Mouse (Mus musculus): ENCODE data around the gene Bcl11a. TPM values are rescaled to one million over a fixed set of nuclear protein-coding genes. Genes with fewer than 3 reads are reported as not detected.

Bcl11a gene
- polyA plus RNA-seq, 1 experiment from 2014 or later: 72.7 TPM

GRCm38 (mm10) chr11:24129358-24130185 is 51.7 kb downstream of the Bcl11a start:
- WGBS: 84% methylated on average over 5 of the region's 5 CpGs
- H3K27ac ChIP-seq (ENCODE audit: low read depth, low read length): no peak overlapping the region
- no peak for ATAC-seq (ENCODE audit: insufficient read depth, low FRiP score, low TSS enrichment)

DNA sequence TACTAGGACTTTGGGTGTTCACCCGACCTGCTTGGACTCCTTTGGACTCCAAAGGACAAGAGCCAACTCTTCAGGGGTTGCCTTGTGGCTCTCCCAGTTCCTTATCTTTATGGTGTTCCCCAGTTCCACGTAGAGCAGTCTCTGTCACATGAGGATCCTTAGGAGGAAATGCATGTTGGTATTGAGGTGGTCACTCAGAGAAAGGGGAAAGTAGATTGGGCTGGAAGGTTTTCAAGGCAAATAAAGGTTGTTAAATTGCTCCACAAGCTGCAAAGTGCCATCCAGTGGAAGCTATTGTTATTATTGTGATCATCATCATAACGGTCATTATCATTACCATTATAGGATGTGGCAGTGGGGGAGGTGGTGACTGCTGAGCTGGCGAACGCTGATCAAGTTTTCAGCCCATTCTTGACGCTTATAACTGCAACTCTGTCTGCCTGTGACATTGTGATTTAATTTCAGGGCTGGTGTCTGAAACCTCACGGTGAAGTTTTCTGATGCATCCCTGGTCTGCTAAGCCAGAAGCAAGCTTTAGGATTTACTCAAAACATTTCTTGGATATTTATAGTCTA is 52.4 kb downstream of the Bcl11a start:
- Histone ChIP-seq H3K36me3 (ENCODE audit: control insufficient read depth, insufficient read depth, low read length) (no peaks in the 10 kb centered on the region), H3K9ac (ENCODE audit: low read length) (no peak overlapping the region), H3K27me3 (ENCODE audit: control insufficient read depth, insufficient read depth, low read length) (no peaks in the 10 kb centered on the region), H3K27ac (ENCODE audit: low read depth, low read length) (no peak overlapping the region), H3K4me2 (ENCODE audit: low read depth) (no peak overlapping the region), H3K4me3 (ENCODE audit: low read depth, low read length) (no peak overlapping the region), H3K9me3 (ENCODE audit: control insufficient read depth, low read length) (no peaks in the 10 kb centered on the region), H3K4me1 (ENCODE audit: control insufficient read depth, insufficient read depth, low read length) (peaks cover 4% of the 10 kb centered on the region; the same call in 1 of the 2 replicates)
- WGBS: 83% methylated on average over 7 of the region's 7 CpGs
- DNase-seq (ENCODE audit: low spot score): no peak
- ATAC-seq (ENCODE audit: insufficient read depth, low FRiP score, low TSS enrichment): no peak

More at GRCm38 (mm10) chr11:24129358-24130185, 51.7 kb downstream of the Bcl11a start:
- no peak overlapping the region for H3K9ac ChIP-seq (ENCODE audit: low read length)
- no peaks in the 10 kb centered on the region for H3K27me3 ChIP-seq (ENCODE audit: control insufficient read depth, insufficient read depth, low read length)
- H3K4me3 ChIP-seq (ENCODE audit: low read depth, low read length): no peak overlapping the region
- H3K36me3 ChIP-seq (ENCODE audit: control insufficient read depth, insufficient read depth, low read length): no peaks in the 10 kb centered on the region
- no peak for DNase-seq (ENCODE audit: low spot score)
- H3K9me3 ChIP-seq (ENCODE audit: control insufficient read depth, low read length): no peaks in the 10 kb centered on the region
- no peak overlapping the region for H3K4me2 ChIP-seq (ENCODE audit: low read depth)
- peaks cover 4% of the 10 kb centered on the region; the same call in 1 of the 2 replicates for H3K4me1 ChIP-seq (ENCODE audit: control insufficient read depth, insufficient read depth, low read length)

DNA sequence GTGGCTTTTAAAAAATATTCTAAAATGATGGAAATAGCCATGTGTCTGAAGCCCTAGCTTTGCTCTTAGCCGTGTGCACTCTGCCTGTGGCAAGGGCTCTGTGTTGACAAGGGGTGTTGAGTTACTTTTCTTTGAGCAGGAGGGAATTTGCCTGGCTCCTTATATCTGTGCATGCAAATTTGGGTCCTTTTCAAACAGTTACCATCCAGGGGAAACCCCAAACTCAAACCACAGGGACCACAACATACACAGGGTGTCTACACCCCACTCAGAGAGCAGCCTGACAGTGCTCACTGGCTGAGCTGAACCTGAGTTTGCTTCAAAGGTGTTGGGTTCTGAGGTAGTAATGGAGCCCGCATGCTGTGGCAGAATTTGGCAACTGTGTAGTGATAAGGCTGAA is 54.0 kb downstream of the Bcl11a start:
- Histone ChIP-seq H3K36me3 (ENCODE audit: control insufficient read depth, insufficient read depth, low read length) (no peaks in the 10 kb centered on the region), H3K4me3 (ENCODE audit: low read depth, low read length) (no peak overlapping the region), H3K27ac (ENCODE audit: low read depth, low read length) (no peak overlapping the region), H3K9ac (ENCODE audit: low read length) (no peak overlapping the region), H3K4me2 (ENCODE audit: low read depth) (no peak overlapping the region), H3K4me1 (ENCODE audit: control insufficient read depth, insufficient read depth, low read length) (peaks cover 4% of the 10 kb centered on the region; the same call in 1 of the 2 replicates), H3K27me3 (ENCODE audit: control insufficient read depth, insufficient read depth, low read length) (no peaks in the 10 kb centered on the region), H3K9me3 (ENCODE audit: control insufficient read depth, low read length) (no peaks in the 10 kb centered on the region)
- ATAC-seq (ENCODE audit: insufficient read depth, low FRiP score, low TSS enrichment) (no peak), DNase-seq (ENCODE audit: low spot score) (no peak)
- 86% methylated on average over 2 of the region's 2 CpGs for WGBS

- Histone ChIP-seq H3K4me3 (ENCODE audit: low read depth, low read length) (no peak overlapping the region), H3K36me3 (ENCODE audit: control insufficient read depth, insufficient read depth, low read length) (no peaks in the 10 kb centered on the region), H3K4me1 (ENCODE audit: control insufficient read depth, insufficient read depth, low read length) (peaks cover 4% of the 10 kb centered on the region; the same call in 1 of the 2 replicates), H3K27me3 (ENCODE audit: control insufficient read depth, insufficient read depth, low read length) (no peaks in the 10 kb centered on the region), H3K4me2 (ENCODE audit: low read depth) (no peak overlapping the region), H3K9ac (ENCODE audit: low read length) (no peak overlapping the region), H3K9me3 (ENCODE audit: control insufficient read depth, low read length) (no peaks in the 10 kb centered on the region), H3K27ac (ENCODE audit: low read depth, low read length) (no peak overlapping the region)
- no peak for ATAC-seq (ENCODE audit: insufficient read depth, low FRiP score, low TSS enrichment)
- DNase-seq (ENCODE audit: low spot score): no peak
- 95% methylated on average over 6 of the region's 6 CpGs for WGBS
These were observed 54.5 kb downstream of the Bcl11a start for GRCm38 (mm10) chr11:24132358-24132757.

- H3K4me3 ChIP-seq (ENCODE audit: low read depth, low read length): no peak overlapping the region
- no peaks in the 10 kb centered on the region for H3K36me3 ChIP-seq (ENCODE audit: control insufficient read depth, insufficient read depth, low read length)
- no peaks in the 10 kb centered on the region for H3K9me3 ChIP-seq (ENCODE audit: control insufficient read depth, low read length)
- no peak overlapping the region for H3K27ac ChIP-seq (ENCODE audit: low read depth, low read length)
- peaks cover 4% of the 10 kb centered on the region; the same call in 1 of the 2 replicates for H3K4me1 ChIP-seq (ENCODE audit: control insufficient read depth, insufficient read depth, low read length)
- ATAC-seq (ENCODE audit: insufficient read depth, low FRiP score, low TSS enrichment): no peak
- no peaks in the 10 kb centered on the region for H3K27me3 ChIP-seq (ENCODE audit: control insufficient read depth, insufficient read depth, low read length)
- 93% methylated on average over 2 of the region's 2 CpGs for WGBS
- no peak overlapping the region for H3K4me2 ChIP-seq (ENCODE audit: low read depth)
- no peak overlapping the region for H3K9ac ChIP-seq (ENCODE audit: low read length)
- no peak for DNase-seq (ENCODE audit: low spot score)
These were observed 55.0 kb downstream of the Bcl11a start for GRCm38 (mm10) chr11:24132853-24133252.

DNA sequence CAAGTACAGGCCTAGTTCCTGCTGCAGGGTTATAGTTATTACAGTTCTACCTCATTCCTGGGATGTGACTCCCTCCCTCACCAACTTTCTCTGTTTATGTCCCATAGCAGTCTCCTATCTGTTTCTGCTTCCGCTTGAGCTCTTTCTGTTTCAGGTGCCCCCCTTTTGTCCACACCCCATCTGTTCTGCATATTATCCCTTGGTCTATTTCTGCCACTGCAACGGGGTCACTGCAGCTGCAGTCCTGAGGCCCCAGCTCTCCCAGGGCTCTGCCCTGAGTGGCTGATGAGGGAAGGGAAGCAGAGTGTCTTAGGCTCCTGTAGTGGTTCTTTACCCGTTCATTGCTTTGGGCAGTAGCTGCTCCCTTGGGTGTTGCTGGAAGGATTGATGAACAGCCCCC is 55.6 kb downstream of the Bcl11a start:
- no peak for ATAC-seq (ENCODE audit: insufficient read depth, low FRiP score, low TSS enrichment)
- 51% methylated on average over 3 of the region's 3 CpGs for WGBS
- Histone ChIP-seq H3K36me3 (ENCODE audit: control insufficient read depth, insufficient read depth, low read length) (no peaks in the 10 kb centered on the region), H3K9me3 (ENCODE audit: control insufficient read depth, low read length) (no peaks in the 10 kb centered on the region), H3K4me2 (ENCODE audit: low read depth) (no peak overlapping the region), H3K27ac (ENCODE audit: low read depth, low read length) (no peak overlapping the region), H3K27me3 (ENCODE audit: control insufficient read depth, insufficient read depth, low read length) (no peaks in the 10 kb centered on the region), H3K4me1 (ENCODE audit: control insufficient read depth, insufficient read depth, low read length) (peaks cover 4% of the 10 kb centered on the region; the same call in 1 of the 2 replicates), H3K4me3 (ENCODE audit: low read depth, low read length) (no peak overlapping the region), H3K9ac (ENCODE audit: low read length) (no peak overlapping the region)
- DNase-seq (ENCODE audit: low spot score): no peak

GRCm38 (mm10) chr11:24133928-24134327 is 56.1 kb downstream of the Bcl11a start:
- Histone ChIP-seq H3K27me3 (ENCODE audit: control insufficient read depth, insufficient read depth, low read length) (no peaks in the 10 kb centered on the region), H3K4me3 (ENCODE audit: low read depth, low read length) (no peak overlapping the region), H3K4me2 (ENCODE audit: low read depth) (no peak overlapping the region), H3K27ac (ENCODE audit: low read depth, low read length) (no peak overlapping the region), H3K9ac (ENCODE audit: low read length) (no peak overlapping the region), H3K9me3 (ENCODE audit: control insufficient read depth, low read length) (no peaks in the 10 kb centered on the region), H3K36me3 (ENCODE audit: control insufficient read depth, insufficient read depth, low read length) (no peaks in the 10 kb centered on the region), H3K4me1 (ENCODE audit: control insufficient read depth, insufficient read depth, low read length) (peaks cover 4% of the 10 kb centered on the region; the same call in 1 of the 2 replicates)
- DNase-seq (ENCODE audit: low spot score) (no peak), ATAC-seq (ENCODE audit: insufficient read depth, low FRiP score, low TSS enrichment) (no peak)
- 87% methylated on average over 5 of the region's 5 CpGs for WGBS

GRCm38 (mm10) chr11:24135244-24135643 is 57.4 kb downstream of the Bcl11a start:
- H3K9ac ChIP-seq (ENCODE audit: low read length): no peak overlapping the region
- no peak overlapping the region for H3K4me2 ChIP-seq (ENCODE audit: low read depth)
- ATAC-seq (ENCODE audit: insufficient read depth, low FRiP score, low TSS enrichment): no peak
- H3K4me3 ChIP-seq (ENCODE audit: low read depth, low read length): no peak overlapping the region
- H3K27me3 ChIP-seq (ENCODE audit: control insufficient read depth, insufficient read depth, low read length): no peaks in the 10 kb centered on the region
- whole genome bisulfite sequencing: 87% methylated on average over 2 of the region's 2 CpGs
- no peak for DNase-seq (ENCODE audit: low spot score)
- H3K9me3 ChIP-seq (ENCODE audit: control insufficient read depth, low read length): no peaks in the 10 kb centered on the region
- peaks cover 4% of the 10 kb centered on the region; the same call in 1 of the 2 replicates for H3K4me1 ChIP-seq (ENCODE audit: control insufficient read depth, insufficient read depth, low read length)
- no peaks in the 10 kb centered on the region for H3K36me3 ChIP-seq (ENCODE audit: control insufficient read depth, insufficient read depth, low read length)
- H3K27ac ChIP-seq (ENCODE audit: low read depth, low read length): no peak overlapping the region
